Mouse (Mus musculus): ENCODE results near the gene Nlgn2. TPM values are rescaled to one million over a fixed set of nuclear protein-coding genes. Genes with fewer than 3 reads are reported as not detected.

Nlgn2 gene
- polyA plus RNA-seq, 1 experiment = 14.4 TPM

- Histone ChIP-seq H3K27me3 (ENCODE audit: control insufficient read depth, insufficient read depth, low read length) (no peaks in the 10 kb centered on the region), H3K4me3 (ENCODE audit: control insufficient read depth, insufficient read depth, low read length) (no peak overlapping the region)
- 60% methylated on average over 4 of the region's 4 CpGs for WGBS
Observed at GRCm38 (mm10) chr11:69835966-69836335, 1.6 kb downstream of the Nlgn2 start.

GRCm38 (mm10) chr11:69835326-69835965 lies 2.1 kb downstream of the Nlgn2 start:
- H3K4me3 ChIP-seq (ENCODE audit: control insufficient read depth, insufficient read depth, low read length) = no peak overlapping the region

More at GRCm38 (mm10) chr11:69835966-69836335, 1.6 kb downstream of the Nlgn2 start:
- Histone ChIP-seq H3K4me1 (replicated peaks; ENCODE audit: control insufficient read depth, insufficient read depth, low read length) (peaks cover 28% of the 10 kb centered on the region), H3K36me3 (ENCODE audit: control insufficient read depth, insufficient read depth, low read length) (no peaks in the 10 kb centered on the region), H3K27ac (ENCODE audit: control insufficient read depth, insufficient read depth, low read length) (no peak overlapping the region)
- TF ChIP-seq CTCF (IDR thresholded peaks at IDR 0.05; ENCODE audit: borderline replicate concordance, control insufficient read depth, extremely low read depth, insufficient read depth, low read length, poor library complexity) (no peak), POLR2A (IDR thresholded peaks at IDR 0.05; ENCODE audit: control insufficient read depth, extremely low read depth, insufficient read depth, low read length, poor library complexity) (no peak)
- DNase-seq = no peak

GRCm38 (mm10) chr11:69834001-69834549 lies 3.5 kb downstream of the Nlgn2 start:
- Histone ChIP-seq H3K4me1 (replicated peaks; ENCODE audit: control insufficient read depth, insufficient read depth, low read length) (peaks cover 26% of the 10 kb centered on the region), H3K27me3 (ENCODE audit: control insufficient read depth, insufficient read depth, low read length) (no peaks in the 10 kb centered on the region), H3K36me3 (ENCODE audit: control insufficient read depth, insufficient read depth, low read length) (no peaks in the 10 kb centered on the region), H3K27ac (ENCODE audit: control insufficient read depth, insufficient read depth, low read length) (no peak overlapping the region), H3K4me3 (ENCODE audit: control insufficient read depth, insufficient read depth, low read length) (peak overlapping the region; percentile 40)
- DNase-seq = peak; percentile 60
- 4% methylated on average over 46 of the region's 48 CpGs for WGBS
- TF ChIP-seq POLR2A (IDR thresholded peaks at IDR 0.05; ENCODE audit: control insufficient read depth, extremely low read depth, insufficient read depth, low read length, poor library complexity) (0 out of 2 replicates have a peak, but pooled peaks have one; percentile 23), CTCF (IDR thresholded peaks at IDR 0.05; ENCODE audit: borderline replicate concordance, control insufficient read depth, extremely low read depth, insufficient read depth, low read length, poor library complexity) (no peak)

More at GRCm38 (mm10) chr11:69835326-69835965, 2.1 kb downstream of the Nlgn2 start:
- WGBS = 88% methylated on average over 9 of the region's 9 CpGs
- H3K36me3 ChIP-seq (ENCODE audit: control insufficient read depth, insufficient read depth, low read length) = no peaks in the 10 kb centered on the region
- no peak for TF ChIP-seq CTCF (IDR thresholded peaks at IDR 0.05; ENCODE audit: borderline replicate concordance, control insufficient read depth, extremely low read depth, insufficient read depth, low read length, poor library complexity)
- TF ChIP-seq POLR2A (IDR thresholded peaks at IDR 0.05; ENCODE audit: control insufficient read depth, extremely low read depth, insufficient read depth, low read length, poor library complexity) = no peak
- no peak overlapping the region for H3K27ac ChIP-seq (ENCODE audit: control insufficient read depth, insufficient read depth, low read length)
- no peaks in the 10 kb centered on the region for H3K27me3 ChIP-seq (ENCODE audit: control insufficient read depth, insufficient read depth, low read length)
- peaks cover 28% of the 10 kb centered on the region for H3K4me1 ChIP-seq (replicated peaks; ENCODE audit: control insufficient read depth, insufficient read depth, low read length)
- no peak for DNase-seq

GRCm38 (mm10) chr11:69833554-69833953 lies 4.0 kb downstream of the Nlgn2 start:
- no peak for DNase-seq
- WGBS = 43% methylated on average over 8 of the region's 8 CpGs
- peak overlapping the region; percentile 40 for H3K4me3 ChIP-seq (ENCODE audit: control insufficient read depth, insufficient read depth, low read length)
- H3K27ac ChIP-seq (ENCODE audit: control insufficient read depth, insufficient read depth, low read length) = no peak overlapping the region
- TF ChIP-seq CTCF (IDR thresholded peaks at IDR 0.05; ENCODE audit: borderline replicate concordance, control insufficient read depth, extremely low read depth, insufficient read depth, low read length, poor library complexity) (no peak), POLR2A (IDR thresholded peaks at IDR 0.05; ENCODE audit: control insufficient read depth, extremely low read depth, insufficient read depth, low read length, poor library complexity) (no peak)
- H3K4me1 ChIP-seq (replicated peaks; ENCODE audit: control insufficient read depth, insufficient read depth, low read length) = peaks cover 22% of the 10 kb centered on the region
- H3K36me3 ChIP-seq (ENCODE audit: control insufficient read depth, insufficient read depth, low read length) = no peaks in the 10 kb centered on the region
- no peaks in the 10 kb centered on the region for H3K27me3 ChIP-seq (ENCODE audit: control insufficient read depth, insufficient read depth, low read length)

GRCm38 (mm10) chr11:69828832-69829231 lies 8.8 kb downstream of the Nlgn2 start:
- Histone ChIP-seq H3K36me3 (ENCODE audit: control insufficient read depth, insufficient read depth, low read length) (no peaks in the 10 kb centered on the region), H3K4me3 (ENCODE audit: control insufficient read depth, insufficient read depth, low read length) (no peak overlapping the region), H3K27ac (ENCODE audit: control insufficient read depth, insufficient read depth, low read length) (no peak overlapping the region), H3K27me3 (ENCODE audit: control insufficient read depth, insufficient read depth, low read length) (no peaks in the 10 kb centered on the region), H3K4me1 (replicated peaks; ENCODE audit: control insufficient read depth, insufficient read depth, low read length) (peaks cover 5% of the 10 kb centered on the region)
- no peak for TF ChIP-seq CTCF (IDR thresholded peaks at IDR 0.05; ENCODE audit: borderline replicate concordance, control insufficient read depth, extremely low read depth, insufficient read depth, low read length, poor library complexity)
- no peak for TF ChIP-seq POLR2A (IDR thresholded peaks at IDR 0.05; ENCODE audit: control insufficient read depth, extremely low read depth, insufficient read depth, low read length, poor library complexity)
- 95% methylated on average over 5 of the region's 5 CpGs for WGBS
- DNase-seq = no peak

GRCm38 (mm10) chr11:69823456-69823855 lies 14.1 kb downstream of the Nlgn2 start:
- TF ChIP-seq POLR2A (IDR thresholded peaks at IDR 0.05; ENCODE audit: control insufficient read depth, extremely low read depth, insufficient read depth, low read length, poor library complexity) (no peak), CTCF (IDR thresholded peaks at IDR 0.05; ENCODE audit: borderline replicate concordance, control insufficient read depth, extremely low read depth, insufficient read depth, low read length, poor library complexity) (no peak)
- no peak overlapping the region for H3K27ac ChIP-seq (ENCODE audit: control insufficient read depth, insufficient read depth, low read length)
- no peaks in the 10 kb centered on the region for H3K36me3 ChIP-seq (ENCODE audit: control insufficient read depth, insufficient read depth, low read length)
- no peak overlapping the region for H3K4me3 ChIP-seq (ENCODE audit: control insufficient read depth, insufficient read depth, low read length)
- H3K4me1 ChIP-seq (replicated peaks; ENCODE audit: control insufficient read depth, insufficient read depth, low read length) = no peaks in the 10 kb centered on the region
- H3K27me3 ChIP-seq (ENCODE audit: control insufficient read depth, insufficient read depth, low read length) = no peaks in the 10 kb centered on the region
- WGBS = 89% methylated on average over 2 of the region's 2 CpGs
- DNase-seq = no peak

Measured in thymus, adult 2 months (tissue).